Mouse (Mus musculus) thymus, postnatal 14 days (tissue): ENCODE measurements at regions not wholly inside any gene's neighbourhood (a gene's known extent, or its start where the extent isn't known, plus 50 kb on each side); places are given as distances from the start of the nearest gene placed in this dataset.

Source experiments
- DNase-seq: peaks from one replicate; pipeline ENCODE4 v3.0.0; 2021

DNA sequence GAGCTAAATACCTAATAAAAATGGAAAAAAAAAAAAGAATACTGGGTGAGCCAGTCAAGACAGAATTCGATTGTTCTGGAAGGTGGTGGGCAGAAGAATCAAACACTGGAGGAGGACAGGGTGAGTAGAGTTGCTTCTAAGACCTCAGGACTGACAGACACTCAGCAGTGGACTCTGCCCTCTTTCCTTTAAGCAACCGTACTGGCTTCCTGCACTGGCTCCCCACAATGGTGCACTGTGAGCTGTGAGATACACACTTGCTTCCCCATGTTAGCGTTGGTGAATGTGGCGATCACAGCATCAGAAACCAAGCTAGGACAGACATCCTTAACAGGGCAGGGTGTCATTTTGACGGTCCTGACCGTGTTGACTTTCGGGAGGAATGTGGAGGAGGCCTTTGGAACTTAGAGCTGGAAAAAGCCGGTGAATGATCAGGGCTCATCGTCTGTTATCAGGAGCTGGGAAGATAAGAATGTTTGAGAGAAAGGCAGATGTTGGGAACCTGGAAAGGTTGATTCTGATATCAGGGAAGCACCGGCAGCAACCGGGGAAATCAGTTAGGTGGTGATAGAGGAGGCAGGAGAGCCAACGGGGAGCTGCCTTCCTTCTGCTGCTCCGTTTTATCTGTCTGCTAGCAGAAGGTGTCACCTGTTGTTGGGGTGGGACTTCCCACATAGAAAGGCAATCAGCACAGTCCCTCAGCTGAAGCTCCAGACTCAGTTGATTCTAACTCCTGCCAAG lies 254.8 kb downstream of the Ajap1 start:
- no peak for DNase-seq

DNA sequence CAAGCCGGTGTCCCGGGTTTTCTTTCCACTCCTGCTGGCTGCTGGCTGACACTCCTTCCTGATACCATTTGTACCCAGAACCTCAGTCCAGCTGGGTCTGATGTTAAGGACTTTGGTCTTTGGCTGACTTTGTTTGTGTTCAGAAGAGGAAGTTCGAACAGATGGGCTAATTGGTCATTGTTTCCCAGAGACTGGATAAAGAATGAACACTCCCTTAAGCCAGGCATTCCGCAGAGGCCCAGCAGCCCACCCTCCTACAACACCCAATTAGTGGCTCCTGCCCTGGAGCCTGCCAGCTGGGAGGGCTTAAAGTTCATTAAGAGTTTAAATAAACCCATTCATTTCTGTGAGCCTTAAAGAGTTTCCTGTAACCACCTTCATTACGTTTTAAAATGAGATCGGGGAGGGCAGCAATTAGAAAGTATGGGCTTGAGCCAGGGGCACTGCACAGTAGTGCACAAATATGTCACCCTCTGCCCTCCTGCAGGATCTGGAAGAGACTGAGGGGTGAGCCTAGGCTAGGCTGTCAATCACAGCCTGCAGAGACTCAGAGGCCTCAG lies 257.9 kb downstream of the Ajap1 start:
- no peak for DNase-seq

DNA sequence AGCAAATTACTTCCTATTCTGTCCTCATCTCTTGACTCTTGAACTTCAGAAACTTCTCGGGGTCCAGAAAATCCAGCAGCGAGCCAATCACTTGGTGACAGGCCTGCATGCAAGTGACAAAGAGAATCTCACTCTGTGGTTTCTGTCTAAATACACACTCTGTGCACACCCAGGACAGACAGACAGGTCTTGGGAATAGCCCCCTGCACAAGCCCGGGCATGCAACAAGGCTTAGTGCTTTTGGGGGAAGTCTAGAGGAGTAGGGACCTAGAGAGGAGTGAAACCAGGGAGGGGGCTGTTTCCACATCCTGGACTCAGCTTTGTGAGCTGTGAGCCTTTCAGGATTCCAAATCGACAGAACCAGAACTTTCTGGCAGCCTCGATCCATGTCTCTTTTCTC lies 259.6 kb downstream of the Ajap1 start:
- DNase-seq = no peak

DNA sequence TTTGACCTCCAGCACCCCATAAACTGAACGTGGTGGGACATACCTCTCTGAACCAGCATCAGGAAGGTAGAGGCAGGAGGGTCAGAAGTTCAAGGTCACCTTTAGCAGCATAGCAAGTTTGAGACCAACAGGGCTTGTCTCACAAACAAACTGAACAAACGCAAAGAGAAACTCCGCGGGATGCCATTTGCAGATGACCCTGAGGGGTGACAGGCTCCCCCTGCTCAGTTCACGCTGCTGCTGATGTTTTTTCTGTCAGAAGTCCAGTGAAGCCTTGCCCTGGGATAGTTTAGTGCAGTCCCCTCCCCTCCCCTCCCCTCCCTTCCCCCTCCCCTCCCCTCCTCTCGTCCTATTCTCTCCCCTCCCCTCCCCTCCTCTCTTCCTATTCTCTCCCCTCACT lies 262.1 kb downstream of the Ajap1 start:
- DNase-seq = no peak

DNA sequence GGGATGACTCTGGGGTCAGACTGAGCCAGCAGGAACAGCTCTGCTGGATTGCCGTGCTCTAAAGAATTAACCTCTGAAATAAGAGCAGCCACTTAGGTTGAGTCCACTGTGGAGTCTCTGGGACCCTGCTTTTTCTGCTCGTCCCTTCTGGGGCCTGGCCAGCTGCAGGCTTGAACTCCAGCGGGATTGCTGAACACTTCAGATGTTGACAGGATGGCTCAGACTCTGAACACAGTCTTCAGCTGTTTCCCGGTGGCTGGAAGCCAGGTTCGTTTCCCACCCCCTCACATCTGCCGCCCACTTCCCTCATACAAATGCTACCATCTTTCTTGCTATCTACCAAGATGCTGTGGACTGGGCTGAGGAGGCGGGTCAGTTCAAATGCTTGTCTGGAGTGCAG lies 262.5 kb downstream of the Ajap1 start:
- DNase-seq = no peak

DNA sequence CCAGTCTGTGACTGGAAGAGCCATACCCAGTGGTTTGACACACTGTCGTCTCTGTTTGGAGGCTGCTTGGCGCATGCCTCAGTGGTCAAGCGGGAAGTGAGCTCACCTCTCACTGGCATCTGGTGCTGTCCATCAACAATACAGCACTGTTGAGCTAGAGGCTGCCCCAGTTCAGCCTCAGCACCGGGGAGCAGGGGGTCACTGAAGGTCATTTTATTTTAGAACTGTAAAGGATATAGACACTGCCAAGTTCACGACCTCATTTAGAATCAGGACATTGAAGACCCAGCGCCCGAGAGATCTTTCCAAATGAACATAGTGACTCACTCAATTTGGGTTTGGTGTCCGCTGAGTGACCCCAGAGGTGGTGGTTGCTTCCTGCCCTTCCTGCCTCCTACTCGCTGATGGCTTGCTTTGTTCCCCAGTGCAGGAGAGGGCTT lies 265.1 kb downstream of the Ajap1 start:
- no peak for DNase-seq

DNA sequence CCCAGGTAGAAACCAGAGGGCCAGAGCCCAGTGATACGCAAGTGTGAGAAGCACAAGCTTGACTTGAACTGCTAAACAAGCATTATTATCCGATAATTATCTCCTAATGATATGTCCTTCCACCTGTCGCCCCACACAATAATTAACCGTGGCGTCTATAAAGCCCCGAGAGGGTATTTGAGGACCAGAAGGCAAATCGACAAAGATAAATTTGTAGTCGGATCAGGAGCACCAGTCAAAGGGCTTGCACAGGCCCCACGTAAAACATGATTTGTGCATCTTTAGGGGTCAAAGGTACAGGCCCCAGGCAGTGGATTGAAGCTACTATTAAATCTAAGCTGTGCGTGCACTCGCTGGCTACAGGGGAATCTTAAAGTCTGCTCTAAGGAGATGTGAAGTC lies 270.5 kb downstream of the Ajap1 start:
- DNase-seq = no peak

DNA sequence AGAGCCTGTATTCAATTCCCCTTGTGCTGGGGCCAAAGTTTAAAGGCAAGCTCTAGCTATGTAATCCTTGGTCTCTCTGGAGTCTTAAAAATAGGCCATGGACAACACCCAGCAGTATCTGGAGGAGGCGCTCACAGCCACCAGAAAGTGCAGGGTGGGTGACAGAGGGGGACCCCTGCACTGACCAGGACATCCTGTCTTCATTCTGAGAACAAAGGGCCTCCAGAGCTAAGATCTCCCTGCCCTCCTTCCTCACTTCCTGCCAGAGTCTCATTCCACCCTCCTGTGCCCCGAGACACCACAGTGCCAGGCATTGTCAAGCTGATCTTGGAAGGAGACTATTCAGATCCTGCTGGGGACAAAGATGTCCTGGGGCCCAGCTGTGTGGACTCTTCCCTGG lies 273.8 kb downstream of the Ajap1 start:
- no peak for DNase-seq

DNA sequence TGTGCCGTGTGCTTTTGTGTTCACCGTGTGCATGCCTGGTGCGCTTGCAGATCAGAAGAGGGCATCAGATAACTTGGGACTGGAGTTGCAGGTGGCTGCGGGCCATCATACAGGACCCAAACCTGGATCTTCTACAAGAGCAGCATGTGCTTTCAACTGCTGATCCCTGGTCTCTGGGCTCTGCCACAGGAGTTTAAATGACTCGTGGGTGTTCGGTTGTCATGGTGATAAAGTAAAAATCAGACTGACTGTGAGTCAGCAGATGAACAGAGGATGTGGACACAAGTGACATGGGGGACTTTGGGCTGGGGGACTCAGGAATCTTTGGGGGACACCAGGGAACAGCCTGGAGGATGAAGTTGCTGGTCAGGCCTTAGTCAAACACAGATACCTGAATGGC lies 274.4 kb downstream of the Ajap1 start:
- DNase-seq = no peak

DNA sequence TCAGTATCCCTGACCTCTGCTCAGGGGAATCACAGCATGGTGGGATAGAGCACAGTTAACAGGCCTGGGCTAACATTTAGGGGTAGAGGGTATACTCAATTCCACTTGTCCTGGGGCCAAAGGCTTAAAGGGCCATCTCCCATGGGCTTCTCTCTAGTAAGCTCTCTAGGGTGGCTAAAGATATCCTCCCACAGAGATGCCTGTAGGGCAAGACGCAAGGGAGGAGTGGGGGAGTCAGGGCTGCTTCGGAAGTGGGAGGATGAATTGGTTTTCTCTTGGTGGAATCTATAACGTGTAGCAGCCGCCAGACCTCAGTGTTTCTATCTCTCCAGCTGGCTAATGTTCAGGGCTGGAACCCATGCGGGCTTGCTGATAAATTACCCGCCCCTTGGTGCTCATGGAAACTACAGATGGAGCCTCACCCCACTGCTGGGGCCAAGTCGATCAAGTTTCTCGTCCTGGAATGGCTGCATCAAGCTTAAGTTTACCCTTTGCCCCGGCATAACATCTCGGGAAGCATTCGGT lies 275.0 kb downstream of the Ajap1 start:
- no peak for DNase-seq

DNA sequence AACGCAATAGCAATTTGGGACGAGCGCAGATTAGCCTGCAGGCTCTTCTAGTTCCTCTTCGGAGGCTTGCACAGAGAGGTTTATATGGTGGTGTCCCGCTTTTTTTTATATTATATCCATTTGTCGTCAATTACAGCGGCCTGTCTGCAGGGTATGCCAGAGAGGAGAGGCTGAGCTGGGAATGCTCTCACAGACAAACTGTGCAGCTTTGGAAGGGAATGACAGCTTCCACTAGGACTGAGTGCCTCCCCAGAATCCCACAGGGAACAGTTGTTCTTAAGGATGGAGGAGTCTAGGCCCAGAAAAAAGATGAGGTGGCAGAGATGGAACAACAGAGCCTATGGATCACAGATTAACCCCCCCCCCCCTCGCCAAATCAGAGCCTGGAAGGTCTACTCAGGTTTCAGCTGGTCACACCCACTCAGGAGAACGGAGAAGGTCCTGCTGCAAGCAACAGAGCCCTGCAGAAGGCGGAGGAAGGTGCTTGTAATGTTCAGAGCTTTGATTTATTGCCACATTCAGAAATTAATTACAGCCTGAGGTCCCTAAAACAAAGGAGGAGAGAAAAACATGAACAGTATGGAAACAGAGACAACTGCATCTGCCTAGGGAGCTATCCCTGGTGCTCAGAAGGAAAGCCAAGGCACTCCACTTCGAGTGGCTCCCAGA lies 275.7 kb downstream of the Ajap1 start:
- no peak for DNase-seq

DNA sequence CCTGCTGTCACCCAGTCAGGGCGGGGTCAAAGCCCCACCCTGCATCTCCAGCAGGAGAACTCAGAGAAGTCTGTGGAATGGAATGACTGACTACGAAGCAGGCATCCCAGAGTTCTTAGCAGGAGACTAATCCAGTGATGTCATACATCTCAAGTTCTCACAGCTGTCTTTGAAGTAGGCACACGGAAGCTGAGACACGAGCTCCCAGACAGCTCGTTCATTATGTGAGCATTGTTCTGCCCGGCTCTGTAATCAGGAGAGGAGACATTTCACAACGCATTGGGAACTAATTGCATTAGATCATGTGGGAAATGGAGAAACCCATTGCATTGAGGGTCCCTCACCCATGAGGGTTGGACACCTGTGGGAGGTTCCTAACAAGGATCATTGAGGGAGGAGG lies 277.8 kb downstream of the Ajap1 start:
- DNase-seq = no peak

DNA sequence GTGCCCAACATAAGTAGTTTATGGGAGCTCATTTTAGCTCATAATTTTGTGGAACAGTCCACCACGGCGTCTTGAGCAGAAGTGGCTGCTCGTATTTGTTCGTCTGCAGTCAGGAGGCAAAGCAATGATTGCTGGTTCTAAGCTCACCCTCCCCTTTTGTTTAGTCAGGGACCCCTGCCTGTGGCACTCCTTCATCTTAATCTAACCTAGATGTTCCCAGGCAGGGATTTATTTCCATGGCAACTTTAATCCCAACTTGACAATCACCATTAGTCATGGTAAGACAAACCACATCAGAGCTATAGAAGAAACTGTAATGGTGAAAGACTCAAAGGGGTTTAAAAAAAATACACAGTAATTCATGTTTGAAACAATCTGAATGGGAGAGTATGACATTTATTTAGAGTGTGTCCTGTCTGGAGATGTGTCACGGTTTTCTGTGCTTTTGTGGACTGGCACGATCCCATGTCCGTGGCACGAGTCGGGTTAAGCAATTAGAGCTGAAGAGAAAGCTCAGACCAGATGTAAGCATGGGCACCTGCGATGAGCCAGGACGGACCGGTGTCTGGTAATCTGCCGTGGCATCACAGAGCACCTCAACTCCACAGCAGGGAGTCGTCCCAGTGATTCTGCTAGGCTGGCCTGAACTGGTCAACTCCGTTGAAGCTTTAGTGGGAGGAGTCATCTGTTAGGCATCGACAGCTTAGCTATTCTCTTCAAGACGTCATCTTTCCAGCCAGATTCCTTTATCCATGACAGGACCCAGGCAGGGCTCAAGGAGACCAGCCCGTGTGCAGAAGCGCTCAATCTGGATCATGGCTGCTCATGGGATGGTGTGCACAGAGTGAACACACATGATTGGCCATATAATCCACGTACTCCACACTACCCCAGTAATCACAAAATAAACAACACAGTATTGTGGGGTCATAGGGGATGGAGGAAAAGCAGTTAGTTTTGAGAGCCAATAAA lies 281.5 kb downstream of the Ajap1 start:
- DNase-seq = no peak

DNA sequence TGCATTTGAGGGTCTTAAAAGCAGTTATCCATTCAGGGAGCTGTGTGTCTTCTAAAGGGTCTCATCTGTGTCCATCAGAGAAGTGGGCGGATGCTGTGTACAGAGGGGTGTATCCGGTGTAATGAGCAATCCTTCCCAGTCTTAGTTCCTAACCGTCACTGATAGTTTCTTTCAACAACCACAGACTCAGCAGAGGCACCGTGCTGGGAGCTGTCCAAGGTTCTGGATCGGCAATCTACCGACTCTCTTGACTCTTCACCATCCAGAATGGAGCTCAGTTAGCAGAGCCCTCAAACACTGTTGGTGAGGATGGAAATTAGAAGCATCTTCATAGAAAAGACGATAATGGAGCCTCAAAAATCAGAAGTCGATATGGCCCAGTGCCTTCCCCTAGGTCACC lies 293.1 kb downstream of the Ajap1 start:
- no peak for DNase-seq

DNA sequence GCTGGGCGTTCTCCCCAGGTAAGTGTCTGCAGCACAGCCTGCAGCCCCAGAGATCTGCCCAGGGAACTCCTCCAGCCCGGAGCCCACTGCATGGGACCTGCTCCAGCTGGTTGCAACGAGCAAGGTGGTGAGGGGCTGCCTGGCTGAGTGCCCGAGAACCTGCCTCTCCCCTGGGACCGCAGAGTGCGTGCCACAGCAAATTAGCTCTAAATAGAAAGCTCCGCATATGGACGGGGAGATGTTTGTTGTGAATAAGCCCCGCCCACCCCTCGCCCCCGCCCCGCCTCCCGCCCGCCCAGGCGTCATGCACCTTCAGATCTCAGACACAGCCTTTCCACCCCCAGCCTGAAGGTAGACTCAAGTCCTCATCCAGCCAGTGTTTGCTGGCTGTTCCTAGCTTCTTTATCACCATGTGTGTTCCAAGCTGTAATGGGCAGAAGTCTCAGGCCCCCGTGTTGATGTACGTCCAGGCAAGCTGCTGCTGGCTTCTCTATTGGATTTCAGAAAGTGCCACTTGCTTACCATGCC lies 294.0 kb downstream of the Ajap1 start:
- no peak for DNase-seq

DNA sequence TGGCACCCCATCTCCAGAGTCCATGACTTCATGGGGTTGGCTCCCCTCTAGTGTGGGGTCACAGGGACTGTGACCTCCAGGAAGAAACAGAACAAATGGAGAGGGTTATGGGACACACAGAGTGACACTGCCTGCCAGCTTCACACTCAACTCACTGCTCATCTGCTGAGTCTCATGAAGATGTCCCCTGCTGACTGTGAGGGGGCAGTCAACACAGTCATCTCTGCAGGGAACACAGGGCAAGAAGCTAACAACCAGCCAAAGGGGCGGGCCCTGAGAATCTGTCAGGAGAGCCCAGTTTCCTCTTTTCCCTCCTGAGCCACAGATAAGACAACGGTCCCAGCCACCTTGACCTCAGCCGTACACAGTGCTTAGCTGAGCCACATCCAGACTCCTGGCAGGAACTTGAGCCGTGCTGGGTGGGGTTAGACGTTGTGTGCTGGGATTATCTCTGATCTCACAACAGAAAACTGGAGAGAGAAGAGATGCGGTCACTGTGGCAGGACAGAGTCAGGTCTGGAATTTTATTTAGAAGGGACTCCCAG lies 294.6 kb downstream of the Ajap1 start:
- DNase-seq = no peak

DNA sequence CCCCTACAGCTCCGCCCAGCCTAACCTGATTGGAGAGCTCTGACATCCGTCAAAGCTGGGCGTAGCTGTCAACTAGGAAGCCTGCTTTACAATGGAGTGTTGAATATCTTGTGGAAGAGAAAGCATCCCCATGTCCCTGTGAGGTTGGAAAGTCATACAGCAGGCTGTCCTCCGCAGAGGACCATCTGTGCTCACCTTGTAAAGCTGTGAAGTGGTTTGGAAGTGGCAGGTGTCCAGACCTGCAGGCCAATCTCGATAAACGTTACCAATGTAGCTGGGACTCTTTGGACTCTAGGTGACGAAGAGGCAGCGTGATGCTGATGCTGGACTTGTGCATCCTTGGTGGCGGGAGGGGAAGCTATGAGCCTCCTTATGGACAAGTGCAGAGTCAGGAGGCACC lies 305.1 kb downstream of the Ajap1 start:
- DNase-seq = no peak

DNA sequence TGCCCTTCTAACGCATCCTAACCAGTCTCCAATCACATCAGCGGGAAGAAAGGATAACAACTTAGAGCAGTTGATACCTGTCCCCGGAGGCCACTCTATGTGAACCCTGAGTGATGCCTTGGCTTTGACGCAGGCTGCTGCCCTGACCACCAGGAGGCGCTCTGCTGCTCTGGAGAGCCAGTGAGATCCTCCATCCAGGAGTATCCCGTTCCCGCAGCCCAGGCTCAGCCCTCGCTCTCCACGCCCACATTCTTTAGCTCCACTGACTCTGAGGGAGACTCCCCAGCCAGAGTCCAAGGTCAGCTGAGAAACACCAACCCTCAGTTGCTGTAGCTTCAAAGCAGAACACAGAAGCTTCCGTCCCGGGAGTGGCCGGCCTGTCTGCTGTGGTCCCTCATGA lies 307.0 kb downstream of the Ajap1 start:
- no peak for DNase-seq

DNA sequence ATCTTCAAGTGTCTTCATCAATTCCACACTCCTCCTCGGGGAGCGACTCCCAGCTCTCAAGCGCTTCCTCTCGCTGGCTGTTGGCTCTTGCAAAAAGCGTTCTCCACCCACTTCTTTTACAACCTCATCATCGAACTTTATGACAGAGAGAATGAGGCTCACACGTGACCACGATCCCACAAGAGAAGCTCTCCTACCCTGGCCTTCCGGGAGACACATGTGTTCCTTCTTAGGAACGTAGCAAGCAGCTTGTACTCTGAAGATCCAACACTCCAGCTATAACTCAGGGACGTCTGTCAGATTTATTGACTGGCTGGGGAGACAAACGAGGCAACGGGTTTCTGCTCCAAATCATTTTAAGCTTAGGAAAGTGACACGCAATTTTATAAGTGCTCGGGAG lies 307.5 kb downstream of the Ajap1 start:
- no peak for DNase-seq

DNA sequence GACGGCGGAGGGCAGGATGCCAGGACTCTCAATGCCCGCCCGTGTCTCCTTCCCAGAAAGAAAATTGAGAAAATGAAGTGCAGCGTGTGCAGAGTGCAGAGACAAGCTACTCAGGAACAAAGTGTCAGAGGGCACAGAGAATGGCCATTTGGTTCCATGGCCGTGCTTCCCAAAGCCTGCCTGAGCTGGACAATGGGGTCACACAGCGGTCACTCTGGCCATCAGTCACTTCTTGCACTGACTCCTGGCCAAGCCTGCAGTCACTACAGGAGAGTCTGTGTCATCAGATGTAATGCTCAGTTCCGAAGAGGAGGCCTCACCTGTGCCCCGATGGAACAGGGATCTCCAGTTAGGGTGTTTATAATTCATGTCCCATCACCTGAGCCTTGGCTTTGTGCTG lies 312.6 kb downstream of the Ajap1 start:
- no peak for DNase-seq

DNA sequence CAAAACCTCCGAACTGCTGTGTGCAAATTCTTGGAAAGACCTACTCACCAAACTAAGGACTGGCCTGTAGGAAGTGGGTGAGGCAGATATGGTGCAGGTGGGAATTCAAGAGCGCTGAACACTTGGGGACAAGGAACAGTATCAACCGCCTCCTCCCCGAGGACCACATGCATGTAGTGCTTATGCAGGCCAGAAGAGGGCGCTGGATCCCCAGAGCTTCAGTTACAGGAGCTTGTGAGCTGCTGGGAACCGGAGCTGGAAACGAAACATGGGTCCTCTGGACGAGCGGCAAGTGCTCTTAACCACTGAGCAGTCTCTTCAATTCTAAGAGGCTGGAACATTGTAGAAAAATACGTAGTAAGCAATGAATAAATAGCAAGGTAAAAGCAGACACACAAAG lies 317.8 kb downstream of the Ajap1 start:
- no peak for DNase-seq

DNA sequence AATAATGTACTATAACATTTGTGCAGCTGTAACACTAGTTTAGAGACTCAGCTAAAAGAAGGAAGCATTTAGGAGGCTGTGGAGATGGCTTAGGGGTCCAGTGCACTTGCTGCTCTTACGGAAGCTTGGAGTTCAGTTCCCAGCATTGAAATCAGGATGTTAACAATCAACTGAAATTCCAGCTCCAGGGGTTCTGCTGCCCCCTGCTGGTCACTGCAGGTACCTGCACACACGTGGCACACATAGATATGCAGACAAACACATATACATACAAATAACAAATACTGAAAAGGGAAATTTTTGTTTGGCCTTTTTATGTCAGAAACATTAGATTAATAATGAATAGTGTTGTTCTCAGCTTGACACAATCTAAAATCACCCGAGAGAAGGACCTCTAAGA lies 322.5 kb downstream of the Ajap1 start:
- DNase-seq = no peak

DNA sequence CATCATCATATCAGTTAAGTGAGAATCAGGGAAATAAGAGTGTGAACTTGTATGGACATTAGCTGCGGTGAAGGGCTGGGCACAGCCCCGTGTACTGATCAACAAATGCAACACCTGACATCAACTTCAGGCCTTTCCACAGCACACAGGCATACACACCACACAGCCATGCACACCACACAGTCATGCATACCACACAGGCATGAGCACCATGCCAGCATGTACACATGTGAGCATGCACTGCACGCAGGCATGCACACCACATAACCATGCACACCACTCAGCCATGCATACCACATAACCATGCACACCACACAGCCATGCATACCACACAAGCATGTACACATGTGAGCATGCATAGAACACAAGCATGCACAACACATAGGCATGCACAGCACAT lies 325.0 kb downstream of the Ajap1 start:
- DNase-seq = no peak
